27 mouse cellular contexts compared by ENCODE assay signal in the genomic region with DNA sequence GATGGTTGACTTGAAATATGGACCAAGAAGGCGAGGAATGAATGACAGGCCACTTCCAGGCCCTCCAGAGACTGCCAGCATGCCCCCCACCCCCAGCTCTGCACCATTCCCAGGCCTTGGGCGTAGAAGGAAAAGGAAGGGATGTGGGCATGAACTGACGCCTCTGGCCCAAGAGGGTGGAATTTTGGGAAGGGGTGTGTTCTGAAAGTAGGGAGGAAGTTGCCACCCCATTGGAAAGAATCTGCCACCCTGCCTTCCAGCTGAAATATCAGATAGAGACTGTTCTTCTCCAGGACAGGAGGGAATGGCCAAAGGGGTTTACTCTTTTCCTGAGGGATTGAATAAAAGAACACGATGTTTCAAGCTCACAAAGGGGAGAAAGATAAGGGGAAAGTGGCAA.
"Had no signal": no experiment of that assay in that cellular context is flagged by ENCODE, and none has a peak within 500 bp of the region (broad histone marks: within the 10 kb centered on the region; RNA-seq: fewer than 3 reads in every experiment).

No protein-coding gene starts in this region.

- H3K4me1 ChIP-seq: limb, embryonic 10.5 days; limb, embryonic 12.5 days; limb, embryonic 13.5 days; limb, embryonic 15.5 days; lung, embryonic 15.5 days; midbrain, embryonic 10.5 days; midbrain, embryonic 12.5 days; midbrain, embryonic 13.5 days; midbrain, embryonic 15.5 days; neural tube, embryonic 12.5 days; neural tube, embryonic 13.5 days had no signal

- H3K9ac ChIP-seq: limb, embryonic 12.5 days; limb, embryonic 13.5 days; limb, embryonic 15.5 days; liver, embryonic 12.5 days; liver, embryonic 13.5 days; liver, embryonic 14.5 days; liver, embryonic 15.5 days; liver, postnatal 0 days; lung, embryonic 14.5 days; lung, embryonic 15.5 days; midbrain, embryonic 12.5 days; midbrain, embryonic 13.5 days; midbrain, embryonic 15.5 days; neural tube, embryonic 12.5 days; neural tube, embryonic 13.5 days had no signal

- H3K36me3 ChIP-seq: limb, embryonic 10.5 days; limb, embryonic 12.5 days; limb, embryonic 13.5 days; limb, embryonic 15.5 days; liver, embryonic 12.5 days; liver, embryonic 13.5 days; liver, embryonic 15.5 days; lung, embryonic 15.5 days; midbrain, embryonic 10.5 days; midbrain, embryonic 12.5 days; midbrain, embryonic 13.5 days; midbrain, embryonic 15.5 days; neural tube, embryonic 12.5 days; neural tube, embryonic 13.5 days had no signal

- H3K9me3 ChIP-seq: limb, embryonic 10.5 days; limb, embryonic 12.5 days; limb, embryonic 13.5 days; limb, embryonic 15.5 days; liver, embryonic 12.5 days; liver, embryonic 13.5 days; liver, embryonic 15.5 days; lung, embryonic 15.5 days; megakaryocyte, embryonic 14.5 days; midbrain, embryonic 10.5 days; midbrain, embryonic 12.5 days; midbrain, embryonic 13.5 days; midbrain, embryonic 15.5 days; neural tube, embryonic 12.5 days; neural tube, embryonic 13.5 days had no signal

- DNase-seq: left cerebral cortex, postnatal 4 days; liver, embryonic 13.5 days; liver, postnatal 0 days; lung, embryonic 14.5 days; lung, postnatal 10 days; midbrain, embryonic 14.5 days had no signal

- H3K4me2 ChIP-seq: limb, embryonic 12.5 days; limb, embryonic 13.5 days; limb, embryonic 15.5 days; liver, embryonic 11.5 days; liver, embryonic 12.5 days; liver, embryonic 13.5 days; liver, embryonic 15.5 days; lung, embryonic 14.5 days; lung, embryonic 15.5 days; midbrain, embryonic 11.5 days; midbrain, embryonic 12.5 days; midbrain, embryonic 13.5 days; midbrain, embryonic 15.5 days; neural tube, embryonic 12.5 days; neural tube, embryonic 13.5 days had no signal

- ATAC-seq: liver, embryonic 12.5 days; liver, postnatal 0 days; midbrain, embryonic 13.5 days; midbrain, embryonic 15.5 days; midbrain, embryonic 16.5 days had no signal

- H3K27ac ChIP-seq: left cerebral cortex, adult 2 months; limb, embryonic 10.5 days; limb, embryonic 12.5 days; limb, embryonic 13.5 days; limb, embryonic 15.5 days; liver, embryonic 14.5 days; lung, embryonic 15.5 days; macrophage; midbrain, embryonic 10.5 days; midbrain, embryonic 12.5 days; midbrain, embryonic 13.5 days; midbrain, embryonic 15.5 days; neural tube, embryonic 12.5 days; neural tube, embryonic 13.5 days had no signal

- H3K27me3 ChIP-seq: limb, embryonic 15.5 days; liver, embryonic 13.5 days; liver, embryonic 15.5 days; lung, embryonic 15.5 days; megakaryocyte, embryonic 14.5 days; midbrain, embryonic 12.5 days; midbrain, embryonic 13.5 days; midbrain, embryonic 15.5 days; neural tube, embryonic 12.5 days; neural tube, embryonic 13.5 days had no signal

- H3K4me3 ChIP-seq: left cerebral cortex, adult 2 months; limb, embryonic 10.5 days; limb, embryonic 12.5 days; limb, embryonic 13.5 days; limb, embryonic 15.5 days; liver, embryonic 12.5 days; liver, embryonic 13.5 days; liver, embryonic 15.5 days; lung, embryonic 15.5 days; megakaryocyte, embryonic 14.5 days; midbrain, embryonic 10.5 days; midbrain, embryonic 12.5 days; midbrain, embryonic 13.5 days; midbrain, embryonic 15.5 days; myocyte; neural tube, embryonic 12.5 days; neural tube, embryonic 13.5 days had no signal
